Mouse (Mus musculus) cerebellum, postnatal 14 days (tissue): ENCODE data around the gene Tspan8.
"Not testable (repeated sequence)": the region's sequence is repeated elsewhere in the genome, so short reads cannot be mapped to it uniquely, and the experiment has no call there.

Source experiments
- DNase-seq, 2 experiments: peaks; one replicate each; pipeline ENCODE4 v3.0.0; 2021; ENCODE audit warnings: mixed read lengths in 2 of 2

Tspan8 gene

DNA sequence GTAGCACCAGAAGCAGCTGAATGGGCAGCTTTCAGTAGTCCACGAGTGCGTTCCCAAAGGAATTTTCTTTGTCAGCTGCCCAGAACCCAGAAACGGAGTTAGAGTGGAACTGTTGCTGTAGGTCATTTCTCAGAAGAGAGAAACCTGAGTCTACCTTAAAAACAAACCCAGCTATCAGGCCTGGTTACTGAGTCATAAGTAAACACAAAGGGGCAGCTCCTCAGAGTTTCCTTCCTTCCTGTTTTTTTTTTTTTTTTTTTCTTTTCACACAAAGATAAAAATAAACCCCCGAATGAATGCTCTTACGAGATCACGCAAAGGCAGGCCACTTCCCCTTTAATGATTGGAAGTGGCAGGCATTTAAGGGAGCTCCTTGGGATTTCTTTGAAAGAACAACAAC lies at the start of gene Tspan8:
TSS of gene Tspan8 (plus strand) at position 322 of the 400 bp plus-strand sequence.
- DNase-seq: no peak

- DNase-seq: no peak
Measured at GRCm38 (mm10) chr10:115770032-115770431, 46.6 kb upstream of the Tspan8 start.

GRCm38 (mm10) chr10:115774451-115774850 lies 42.2 kb upstream of the Tspan8 start:
- no peak for DNase-seq

- no peak for DNase-seq
Measured at GRCm38 (mm10) chr10:115775945-115776905, 40.4 kb upstream of the Tspan8 start.

DNA sequence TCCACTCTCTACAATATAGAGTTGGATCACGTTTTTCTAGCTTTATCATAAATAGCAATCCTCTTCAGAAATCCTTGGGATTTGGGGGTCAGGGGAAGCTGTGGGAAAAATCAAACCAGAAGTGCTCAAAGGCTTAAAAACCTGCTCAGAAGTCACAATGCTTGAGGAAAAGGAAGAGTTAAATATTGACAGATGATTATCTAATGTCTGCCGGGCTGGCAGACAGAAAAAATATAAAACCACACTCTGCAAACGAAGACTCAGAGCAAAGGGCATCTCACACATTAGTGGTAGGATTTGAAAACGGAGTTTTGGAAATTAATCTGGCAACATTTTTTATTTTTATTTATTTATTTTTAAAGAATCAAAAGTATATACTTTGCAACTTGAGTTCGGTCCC lies 39.3 kb upstream of the Tspan8 start:
- no peak for DNase-seq

GRCm38 (mm10) chr10:115778624-115779023 lies 38.0 kb upstream of the Tspan8 start:
- DNase-seq: peak; percentile 32 to 41

DNA sequence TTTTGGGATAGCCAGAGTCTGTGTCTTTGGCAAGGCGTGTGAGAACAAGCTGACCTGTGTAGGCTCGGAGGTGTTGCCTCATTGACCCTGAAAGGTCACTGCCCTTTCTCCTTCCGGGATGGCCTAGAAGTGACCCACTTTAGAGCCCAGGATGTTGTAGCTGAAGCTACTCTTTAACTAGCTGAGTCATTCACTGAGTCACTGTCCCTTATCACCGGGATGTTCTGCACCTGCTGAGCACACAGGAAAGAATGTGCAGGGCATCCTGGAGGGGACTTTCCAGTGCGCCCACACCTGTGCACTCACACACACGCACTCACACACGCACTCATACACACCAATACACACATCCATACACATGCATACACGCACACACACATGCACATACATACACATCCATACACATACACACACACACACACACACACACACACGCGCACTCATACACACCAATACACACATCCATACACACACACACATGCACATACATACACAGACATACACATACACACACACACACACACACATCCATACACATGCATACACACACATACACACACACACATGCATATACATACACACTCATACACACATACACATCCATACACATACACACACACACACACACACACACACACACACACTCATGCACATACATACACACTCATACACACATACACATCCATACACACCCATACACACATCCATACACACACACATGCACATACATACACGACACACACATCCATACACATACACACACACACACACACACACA lies 36.2 kb upstream of the Tspan8 start:
- no peak for DNase-seq

- DNase-seq: no peak
Measured at GRCm38 (mm10) chr10:115783232-115783631, 33.4 kb upstream of the Tspan8 start.

GRCm38 (mm10) chr10:115790788-115791187 lies 25.8 kb upstream of the Tspan8 start:
- peak; percentile 18 to 57 for DNase-seq

GRCm38 (mm10) chr10:115796072-115796788 lies 20.4 kb upstream of the Tspan8 start:
- DNase-seq: no peak

DNA sequence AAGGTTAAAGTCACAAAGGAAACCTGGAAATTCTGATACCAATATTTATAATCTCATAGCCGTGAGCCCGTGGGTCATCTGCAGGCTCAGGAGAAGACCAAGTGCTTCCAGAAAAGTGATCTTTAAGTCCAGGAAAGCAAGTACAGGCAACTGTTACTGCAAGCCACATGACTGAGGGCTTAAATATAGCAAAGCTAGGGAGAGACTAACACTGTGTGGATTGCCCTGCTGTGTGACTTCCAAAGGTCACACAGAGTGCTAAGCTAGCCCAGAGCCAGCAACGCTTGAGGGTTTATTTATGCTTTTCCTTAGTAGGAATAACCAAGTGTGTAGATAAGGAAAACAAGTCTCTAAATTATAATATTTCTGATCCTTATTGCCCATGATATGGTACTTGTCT lies 15.2 kb upstream of the Tspan8 start:
- no peak for DNase-seq

DNA sequence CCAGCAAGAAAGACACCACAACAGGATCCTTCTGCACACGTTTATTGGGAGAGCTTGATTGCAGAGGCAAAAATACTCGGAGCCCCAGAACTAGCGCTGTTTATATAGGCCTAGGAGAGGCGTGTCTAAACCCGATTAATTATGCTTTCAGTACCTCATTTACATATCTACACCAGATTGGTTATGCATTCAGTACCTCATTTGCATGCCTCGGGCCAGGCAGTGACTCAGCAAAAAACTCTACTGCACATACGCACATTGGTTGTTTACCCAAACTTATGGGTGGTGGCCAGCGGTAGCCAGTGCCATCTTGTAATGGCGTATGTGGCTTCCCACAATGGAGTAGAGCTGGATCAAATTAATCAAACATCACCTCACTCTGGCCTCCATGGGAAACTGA lies 13.6 kb upstream of the Tspan8 start:
- DNase-seq: not testable (repeated sequence)

DNA sequence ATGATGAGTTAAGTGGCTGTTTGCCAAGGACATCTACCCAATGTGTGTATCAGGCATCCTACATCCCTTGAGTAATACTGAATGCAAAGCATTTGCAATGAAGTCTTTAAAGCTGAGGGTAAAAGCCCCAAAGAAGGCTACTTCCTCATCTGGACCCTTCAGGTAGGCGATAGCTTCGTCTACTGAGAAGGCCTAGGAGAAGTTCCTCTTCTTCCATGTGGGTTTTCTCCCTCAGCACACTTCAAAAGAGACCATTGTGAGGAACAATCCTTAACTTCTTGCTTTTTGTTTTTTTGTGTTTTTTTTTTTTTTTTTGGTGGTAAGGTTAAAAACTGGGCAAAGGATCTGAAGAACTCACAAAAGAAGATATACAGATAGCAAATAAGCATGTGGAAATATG lies 12.9 kb upstream of the Tspan8 start:
- no peak for DNase-seq

DNA sequence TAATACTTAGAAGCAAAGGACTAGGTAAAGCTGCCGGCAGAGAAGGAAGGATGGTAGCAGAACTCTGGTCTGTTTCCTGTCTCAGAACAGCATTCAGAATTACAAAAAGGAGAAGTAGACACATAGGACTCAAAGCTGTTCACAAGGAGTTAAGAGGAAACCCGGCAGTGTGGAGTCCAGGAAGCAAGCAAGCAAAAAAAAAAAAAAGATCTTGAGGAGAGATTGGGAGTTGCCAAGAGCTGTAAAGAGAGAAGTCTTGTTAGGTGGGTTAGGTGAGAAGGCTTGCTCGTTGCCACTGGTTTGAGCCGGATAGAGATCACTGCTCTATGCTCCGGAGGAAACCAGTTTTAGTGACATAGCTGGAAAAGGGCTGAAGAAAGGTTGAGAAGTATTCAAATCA lies 10.6 kb upstream of the Tspan8 start:
- DNase-seq: no peak

DNA sequence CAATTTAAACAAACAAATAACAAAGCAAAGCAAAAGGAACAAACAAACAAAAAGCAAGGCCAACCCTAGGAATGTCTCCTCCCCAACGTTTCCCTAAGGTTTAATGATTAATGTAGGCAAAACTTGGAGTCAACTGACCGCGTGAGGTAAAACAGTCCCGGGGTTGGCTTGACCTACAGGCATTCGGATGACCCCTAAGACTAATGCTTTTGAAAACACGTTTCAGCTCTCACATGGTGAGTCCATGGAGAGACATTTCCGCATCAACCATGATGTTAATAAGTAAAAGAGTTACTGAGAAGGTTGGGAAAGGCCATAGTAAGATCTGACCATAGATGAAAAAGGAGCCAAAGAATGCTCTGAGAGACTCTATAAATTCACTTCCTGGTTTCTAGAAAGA lies 7.5 kb upstream of the Tspan8 start:
- DNase-seq: no peak

- DNase-seq: no peak
Measured at GRCm38 (mm10) chr10:115811519-115811918, 5.1 kb upstream of the Tspan8 start.

DNA sequence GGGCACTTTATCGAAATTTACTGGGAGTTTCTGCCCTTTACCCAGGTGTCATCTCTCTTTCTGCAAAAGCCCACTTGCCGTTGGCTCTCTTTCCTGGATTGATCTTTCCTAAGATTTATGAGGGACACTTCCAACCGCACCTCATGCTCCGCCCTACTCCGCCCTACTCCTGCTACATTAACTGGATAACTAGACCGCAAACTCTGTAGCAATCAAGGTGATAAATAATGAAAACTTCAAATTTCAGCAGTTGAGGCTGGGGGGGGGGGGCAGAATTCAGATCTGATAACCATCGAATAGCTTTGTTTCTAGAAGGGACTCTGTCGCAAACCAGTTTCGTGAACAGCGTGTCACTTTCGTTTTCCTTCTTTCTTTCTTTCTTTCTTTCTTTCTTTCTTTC lies 1.8 kb upstream of the Tspan8 start:
- no peak for DNase-seq

GRCm38 (mm10) chr10:115817056-115817724 lies 558 bp downstream of the Tspan8 start:
- no peak for DNase-seq

DNA sequence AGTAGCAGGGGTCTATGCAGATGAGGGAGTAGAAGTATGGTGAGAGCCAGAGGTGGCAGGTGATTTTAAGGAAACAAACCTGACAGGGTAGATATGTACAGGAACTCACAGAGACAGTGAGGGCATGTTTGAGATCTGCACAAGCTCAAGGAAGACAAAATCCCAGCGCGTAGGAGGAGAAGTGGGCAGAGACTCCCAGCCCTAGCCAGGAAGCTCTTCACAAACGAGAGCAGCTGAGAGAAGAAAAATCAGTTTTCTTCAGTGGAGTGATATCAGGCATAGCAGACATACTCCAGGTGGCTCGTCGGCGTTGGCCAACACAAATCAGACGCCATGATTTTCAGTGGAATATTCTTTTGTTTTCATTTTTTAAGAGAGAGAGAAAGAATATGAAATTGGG lies 8.7 kb downstream of the Tspan8 start:
- no peak for DNase-seq

GRCm38 (mm10) chr10:115828872-115829271 lies 12.2 kb downstream of the Tspan8 start:
- DNase-seq: no peak

- DNase-seq: no peak
Measured at GRCm38 (mm10) chr10:115829696-115830095, 13.1 kb downstream of the Tspan8 start.

DNA sequence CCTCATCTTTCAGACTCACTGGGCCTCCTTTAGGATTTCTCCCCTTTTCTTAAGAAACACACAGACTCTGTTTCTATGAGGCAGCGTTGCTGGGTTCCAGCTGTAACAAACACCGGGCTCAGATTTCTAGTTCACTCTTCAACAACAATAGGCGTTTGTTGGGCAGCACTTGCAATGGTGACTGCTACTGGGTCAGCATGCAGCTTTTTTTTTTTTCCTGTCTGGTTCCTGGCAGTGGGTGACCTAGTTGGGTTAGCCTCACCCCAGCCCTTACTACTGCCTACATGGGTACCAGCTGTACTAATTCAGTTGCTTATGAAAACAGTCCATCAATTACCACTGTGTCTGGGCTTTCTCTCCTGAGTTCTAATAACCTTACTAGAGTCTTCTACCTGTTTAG lies 14.1 kb downstream of the Tspan8 start:
- DNase-seq: no peak

- DNase-seq: no peak
Measured at GRCm38 (mm10) chr10:115834017-115834416, 17.4 kb downstream of the Tspan8 start.
